Mouse (Mus musculus) liver, postnatal 0 days (tissue): Measurements from ENCODE around the gene Mypn. TPM values are rescaled to one million over a fixed set of nuclear protein-coding genes. Genes with fewer than 3 reads are reported as not detected.
A peak's percentile ranks its signal among the peaks of the same experiment; 100 is the strongest.

Experiments used
- ATAC-seq: fragments of 200-750 bp; cut with Nextera tagmentation; 2 replicates; pipeline ENCODE4 v1.8.0; 2017; ENCODE audit warnings: mild to moderate bottlenecking, moderate library complexity
- DNase-seq: peaks from one replicate; pipeline ENCODE4 v3.0.0-alpha.2; 2016
- H3K27ac ChIP-seq: fragments of 300-500 bp; sonication (generic); 2 replicates; pipeline ENCODE4 v1.5.1; 2014; ENCODE audit warnings: antibody characterized with exemption, moderate library complexity, mild to moderate bottlenecking, low read depth
- H3K27me3 ChIP-seq: fragments of 300-500 bp; sonication (generic); 2 replicates; pipeline ENCODE4 v1.6.1; 2014; ENCODE audit warnings: low read length, control low read depth, mixed read lengths; ENCODE audit not compliant: insufficient read depth
- H3K36me3 ChIP-seq: fragments of 300-500 bp; sonication (generic); replicated peaks from 2 replicates; pipeline ENCODE4 v1.6.1; 2014; ENCODE audit warnings: mild to moderate bottlenecking, control low read depth, low read length, moderate library complexity, mixed read lengths; ENCODE audit not compliant: insufficient read depth
- H3K4me1 ChIP-seq: fragments of 300-500 bp; sonication (generic); 2 replicates; pipeline ENCODE4 v1.6.1; 2014; ENCODE audit warnings: antibody characterized with exemption, mild to moderate bottlenecking, control low read depth; ENCODE audit not compliant: insufficient read depth
- H3K4me2 ChIP-seq: fragments of 300-500 bp; sonication (generic); 2 replicates; pipeline ENCODE4 v1.6.1; 2014; ENCODE audit warnings: low read depth, mild to moderate bottlenecking, low read length, moderate library complexity, mixed read lengths
- H3K4me3 ChIP-seq: fragments of 300-500 bp; sonication (generic); 2 replicates; pipeline ENCODE4 v1.5.1; 2014; ENCODE audit warnings: low read depth, low read length
- H3K9ac ChIP-seq: fragments of 300-500 bp; sonication (generic); replicated peaks from 2 replicates; pipeline ENCODE4 v1.6.1; 2014; ENCODE audit warnings: mild to moderate bottlenecking, moderate library complexity
- H3K9me3 ChIP-seq: fragments of 300-500 bp; sonication (generic); 2 replicates; pipeline ENCODE4 v1.6.1; 2016; ENCODE audit warnings: mild to moderate bottlenecking, control low read depth, low read length, mixed read lengths
- CTCF ChIP-seq: sonication (generic); IDR thresholded peaks from 2 replicates; pipeline ENCODE4 v1.5.1; 2016; ENCODE audit warnings: antibody characterized with exemption, low read depth
- EP300 ChIP-seq: IDR thresholded peaks from 2 replicates; pipeline ENCODE4 v1.6.1; 2016; ENCODE audit warnings: antibody characterized with exemption, low read depth, mild to moderate bottlenecking
- WGBS: fragments of 180-500 bp; shearing (Covaris S2); extraction: QIAGEN DNeasy Blood & Tissue Kit; methylation state at CpG from one replicate; pipeline ENCODE4 v1.1.7; 2014; ENCODE audit not compliant: insufficient replicate concordance; 5-methylcytosine and 5-hydroxymethylcytosine counted together
- polyA plus RNA-seq: library from polyadenylated mRNA; unstranded; fragments of >200 nt; fragmentation: Nextera tagmentation; extraction: Ambion mirVana; gene quantifications from 2 replicates; pipeline ENCODE4 v1.2.1, GENCODE M21; 2015

The Mypn gene
- polyA plus RNA-seq, 1 experiment from 2014 or later = 0.04 TPM

GRCm38 (mm10) chr10:63119916-63120315 lies 83.8 kb downstream of the Mypn start:
- H3K4me1 ChIP-seq = no peaks in the 10 kb centered on the region
- no peak overlapping the region for H3K4me2 ChIP-seq
- H3K27me3 ChIP-seq = no peaks in the 10 kb centered on the region
- WGBS = 78% methylated on average over 14 of the region's 14 CpGs
- peaks cover 3% of the 10 kb centered on the region; the same call in 1 of the 2 replicates for H3K9me3 ChIP-seq
- no peak overlapping the region for H3K9ac ChIP-seq
- no peak for ATAC-seq
- no peak for TF ChIP-seq CTCF
- no peak for TF ChIP-seq EP300
- no peak overlapping the region for H3K27ac ChIP-seq
- DNase-seq = no peak
- H3K36me3 ChIP-seq = no peaks in the 10 kb centered on the region
- no peak overlapping the region for H3K4me3 ChIP-seq

- 88% methylated on average over 8 of the region's 8 CpGs for WGBS
- no peak overlapping the region for H3K27ac ChIP-seq
- peaks cover 3% of the 10 kb centered on the region; the same call in 1 of the 2 replicates for H3K9me3 ChIP-seq
- H3K27me3 ChIP-seq = no peaks in the 10 kb centered on the region
- no peak overlapping the region for H3K9ac ChIP-seq
- DNase-seq (no peak), ATAC-seq (no peak)
- H3K4me3 ChIP-seq = no peak overlapping the region
- H3K4me2 ChIP-seq = no peak overlapping the region
- H3K4me1 ChIP-seq = no peaks in the 10 kb centered on the region
- peak; percentile 21; the same call in 1 of the 2 replicates for TF ChIP-seq CTCF
- TF ChIP-seq EP300 = no peak
- H3K36me3 ChIP-seq = no peaks in the 10 kb centered on the region
These were observed 86.2 kb downstream of the Mypn start for GRCm38 (mm10) chr10:63117583-63117982.

GRCm38 (mm10) chr10:63116376-63116775 lies 87.4 kb downstream of the Mypn start:
- no peaks in the 10 kb centered on the region for H3K27me3 ChIP-seq
- WGBS = 85% methylated on average over 9 of the region's 9 CpGs
- TF ChIP-seq CTCF (no peak), EP300 (no peak)

GRCm38 (mm10) chr10:63115881-63116280 lies 87.9 kb downstream of the Mypn start:
- Histone ChIP-seq H3K9ac (no peak overlapping the region), H3K36me3 (no peaks in the 10 kb centered on the region), H3K4me1 (no peaks in the 10 kb centered on the region), H3K9me3 (peaks cover 3% of the 10 kb centered on the region; the same call in 1 of the 2 replicates), H3K4me2 (no peak overlapping the region), H3K4me3 (no peak overlapping the region), H3K27ac (no peak overlapping the region), H3K27me3 (no peaks in the 10 kb centered on the region)
- ATAC-seq (no peak), DNase-seq (no peak)
- TF ChIP-seq CTCF (no peak), EP300 (no peak)
- 83% methylated on average over 15 of the region's 15 CpGs for WGBS

More at GRCm38 (mm10) chr10:63116376-63116775, 87.4 kb downstream of the Mypn start:
- Histone ChIP-seq H3K4me1 (no peaks in the 10 kb centered on the region), H3K4me2 (no peak overlapping the region), H3K36me3 (no peaks in the 10 kb centered on the region), H3K27ac (no peak overlapping the region), H3K9me3 (peaks cover 3% of the 10 kb centered on the region; the same call in 1 of the 2 replicates), H3K4me3 (no peak overlapping the region), H3K9ac (no peak overlapping the region)
- ATAC-seq = no peak
- no peak for DNase-seq

GRCm38 (mm10) chr10:63113716-63114360 lies 89.9 kb downstream of the Mypn start:
- no peaks in the 10 kb centered on the region for H3K4me1 ChIP-seq
- TF ChIP-seq CTCF = no peak
- no peak for TF ChIP-seq EP300
- no peak overlapping the region for H3K4me3 ChIP-seq
- peaks cover 3% of the 10 kb centered on the region; the same call in 1 of the 2 replicates for H3K9me3 ChIP-seq
- WGBS = 70% methylated on average over 6 of the region's 6 CpGs
- no peaks in the 10 kb centered on the region for H3K36me3 ChIP-seq
- ATAC-seq = no peak
- H3K27ac ChIP-seq = no peak overlapping the region
- no peaks in the 10 kb centered on the region for H3K27me3 ChIP-seq
- no peak overlapping the region for H3K9ac ChIP-seq
- no peak for DNase-seq
- H3K4me2 ChIP-seq = no peak overlapping the region

- H3K36me3 ChIP-seq = no peaks in the 10 kb centered on the region
- DNase-seq (no peak), ATAC-seq (no peak)
- TF ChIP-seq CTCF (peak; percentile 55), EP300 (no peak)
- no peak overlapping the region for H3K4me2 ChIP-seq
- no peak overlapping the region for H3K27ac ChIP-seq
- H3K4me1 ChIP-seq = no peaks in the 10 kb centered on the region
- 45% methylated on average over 5 of the region's 5 CpGs for WGBS
- no peak overlapping the region for H3K4me3 ChIP-seq
- no peak overlapping the region for H3K9ac ChIP-seq
- H3K27me3 ChIP-seq = no peaks in the 10 kb centered on the region
- H3K9me3 ChIP-seq = peaks cover 3% of the 10 kb centered on the region; the same call in 1 of the 2 replicates
These were observed 90.6 kb downstream of the Mypn start for GRCm38 (mm10) chr10:63113027-63113604.
